Mouse (Mus musculus) heart, embryonic 16.5 days (tissue): ENCODE results near the gene Fam81a. TPM values are rescaled to one million over a fixed set of nuclear protein-coding genes. Genes with fewer than 3 reads are reported as not detected.

ENCODE experiments used
- ATAC-seq: fragments of 200-750 bp; cut with Nextera tagmentation; replicated peaks from 2 replicates; pipeline ENCODE4 v1.8.0; 2017; ENCODE audit warnings: moderate number of reproducible peaks; ENCODE audit not compliant: insufficient read depth, low FRiP score; ENCODE audit errors: extremely low read depth
- H3K27ac ChIP-seq: fragments of 300-500 bp; sonication (generic); 2 replicates; pipeline ENCODE4 v1.5.1; 2014; ENCODE audit warnings: mild to moderate bottlenecking, low read length, control low read depth, moderate library complexity
- H3K27me3 ChIP-seq: fragments of 300-500 bp; sonication (generic); 2 replicates; pipeline ENCODE4 v1.6.1; 2014; ENCODE audit warnings: low read length, mixed read lengths; ENCODE audit not compliant: control insufficient read depth, insufficient read depth
- H3K36me3 ChIP-seq: fragments of 300-500 bp; sonication (generic); 2 replicates; pipeline ENCODE4 v1.6.1; 2014; ENCODE audit not compliant: control insufficient read depth, insufficient read depth
- H3K4me1 ChIP-seq: fragments of 300-500 bp; sonication (generic); 2 replicates; pipeline ENCODE4 v1.6.1; 2014; ENCODE audit warnings: low read length, mixed read lengths; ENCODE audit not compliant: control insufficient read depth, insufficient read depth
- H3K4me2 ChIP-seq: fragments of 300-500 bp; sonication (generic); 2 replicates; pipeline ENCODE4 v1.6.1; 2014; ENCODE audit warnings: low read depth, mild to moderate bottlenecking, control low read depth, low read length
- H3K4me3 ChIP-seq: fragments of 300-500 bp; sonication (generic); 2 replicates; pipeline ENCODE4 v1.5.1; 2014; ENCODE audit warnings: mild to moderate bottlenecking, control low read depth, low read length
- H3K9ac ChIP-seq: fragments of 300-500 bp; sonication (generic); 2 replicates; pipeline ENCODE4 v1.6.1; 2014; ENCODE audit warnings: low read length, control low read depth
- H3K9me3 ChIP-seq: fragments of 300-500 bp; sonication (generic); replicated peaks from 2 replicates; pipeline ENCODE4 v1.6.1; 2016; ENCODE audit warnings: low read length; ENCODE audit not compliant: control insufficient read depth
- WGBS: fragments of 180-500 bp; shearing (Covaris S2); extraction: QIAGEN DNeasy Blood & Tissue Kit; methylation state at CpG from one replicate; pipeline ENCODE4 v1.1.7; 2014; 5-methylcytosine and 5-hydroxymethylcytosine counted together
- polyA plus RNA-seq: library from polyadenylated mRNA; unstranded; fragments of >200 nt; fragmentation: Nextera tagmentation; extraction: Ambion mirVana; gene quantifications from 2 replicates; pipeline ENCODE4 v1.2.1, GENCODE M21; 2015

Fam81a gene
- polyA plus RNA-seq: 41.4 and 43.9 TPM in 2 replicates

DNA sequence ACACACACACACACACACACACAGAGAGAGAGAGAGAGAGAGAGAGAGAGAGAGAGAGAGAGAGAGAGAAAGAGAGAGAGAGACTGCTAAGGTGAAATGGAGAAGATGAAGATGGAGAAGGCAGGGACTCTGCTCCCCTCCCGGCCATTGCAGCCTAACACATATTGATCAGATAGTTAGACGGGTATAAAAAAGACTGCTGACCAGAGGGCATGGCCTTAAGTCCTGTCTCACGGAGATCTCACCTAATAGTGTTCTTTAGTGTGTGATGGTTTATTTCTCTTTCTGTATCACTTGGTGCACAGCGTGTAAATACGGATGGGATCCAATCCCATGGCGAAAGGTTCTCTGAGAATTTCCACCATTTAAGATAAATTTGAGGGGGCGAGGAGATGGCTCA lies at the start of gene Fam81a:
Gene Fam81a, minus strand, starts transcription at position 101 of the 400 bp plus-strand sequence.
- peak within 1 kb of the TSS; percentile 82 for H3K4me2 ChIP-seq
- peak within 1 kb of the TSS; percentile 74 for H3K4me3 ChIP-seq
- H3K27ac ChIP-seq: no peak within 1 kb of the TSS
- peaks cover 10% of the 10 kb centered on the region; the same call in 1 of the 2 replicates for H3K4me1 ChIP-seq
- WGBS: 71% methylated on average over 7 of the region's 7 CpGs
- peak within 1 kb of the TSS; percentile 79; the same call in 1 of the 2 replicates for H3K9ac ChIP-seq
- no peaks in the 10 kb centered on the region for H3K9me3 ChIP-seq
- ATAC-seq: no peak
- no peaks in the 10 kb centered on the region for H3K36me3 ChIP-seq
- H3K27me3 ChIP-seq: no peaks in the 10 kb centered on the region

DNA sequence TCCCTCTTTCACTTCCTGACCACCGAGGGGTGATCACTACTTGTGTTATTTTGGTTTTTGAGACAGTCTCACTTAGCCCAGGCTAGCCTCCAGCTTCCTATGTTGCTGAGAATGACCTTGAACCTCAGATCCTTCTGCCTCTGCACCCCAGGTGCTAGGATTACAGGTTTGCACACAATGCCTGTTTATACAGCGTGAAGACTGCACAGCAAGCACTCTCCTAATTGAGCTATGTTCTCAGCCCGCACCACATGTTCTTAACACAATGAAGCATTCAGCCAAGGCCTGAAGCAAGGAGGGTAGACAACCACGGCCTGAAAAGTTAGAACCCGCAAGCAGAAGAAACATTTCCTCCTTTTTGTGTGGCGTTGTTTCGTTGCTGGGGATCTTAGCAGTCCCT lies 40.3 kb upstream of the Fam81a start:
- Histone ChIP-seq H3K27me3 (no peaks in the 10 kb centered on the region), H3K9me3 (no peaks in the 10 kb centered on the region), H3K4me1 (no peaks in the 10 kb centered on the region), H3K27ac (no peak overlapping the region), H3K9ac (no peak overlapping the region), H3K4me2 (no peak overlapping the region), H3K4me3 (no peak overlapping the region), H3K36me3 (no peaks in the 10 kb centered on the region)
- ATAC-seq: no peak
- 58% methylated on average over 7 of the region's 7 CpGs for WGBS

DNA sequence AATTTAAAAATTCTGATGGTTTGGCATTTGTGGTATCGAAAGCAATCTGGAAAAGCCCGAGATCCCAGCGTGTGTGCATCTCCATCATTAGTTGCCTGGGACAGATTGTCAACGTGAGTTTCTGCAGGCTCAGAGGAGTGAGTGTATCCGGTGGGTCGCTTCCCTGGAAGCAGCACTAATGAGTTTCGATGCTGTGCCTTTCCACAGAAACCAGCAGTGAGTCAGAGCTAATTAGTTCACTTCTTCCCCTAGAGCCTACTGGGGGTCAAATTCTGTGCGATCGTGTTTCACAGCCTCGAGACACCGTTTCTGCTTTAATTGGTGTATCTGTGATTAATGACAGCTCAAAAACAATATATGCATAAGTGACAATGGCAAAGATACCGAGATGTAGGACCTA lies 39.4 kb upstream of the Fam81a start:
- no peak overlapping the region for H3K9ac ChIP-seq
- no peak overlapping the region for H3K4me3 ChIP-seq
- 68% methylated on average over 12 of the region's 12 CpGs for WGBS
- H3K27ac ChIP-seq: no peak overlapping the region
- H3K4me2 ChIP-seq: no peak overlapping the region
- no peaks in the 10 kb centered on the region for H3K9me3 ChIP-seq
- no peaks in the 10 kb centered on the region for H3K4me1 ChIP-seq
- H3K27me3 ChIP-seq: no peaks in the 10 kb centered on the region
- ATAC-seq: no peak
- no peaks in the 10 kb centered on the region for H3K36me3 ChIP-seq

DNA sequence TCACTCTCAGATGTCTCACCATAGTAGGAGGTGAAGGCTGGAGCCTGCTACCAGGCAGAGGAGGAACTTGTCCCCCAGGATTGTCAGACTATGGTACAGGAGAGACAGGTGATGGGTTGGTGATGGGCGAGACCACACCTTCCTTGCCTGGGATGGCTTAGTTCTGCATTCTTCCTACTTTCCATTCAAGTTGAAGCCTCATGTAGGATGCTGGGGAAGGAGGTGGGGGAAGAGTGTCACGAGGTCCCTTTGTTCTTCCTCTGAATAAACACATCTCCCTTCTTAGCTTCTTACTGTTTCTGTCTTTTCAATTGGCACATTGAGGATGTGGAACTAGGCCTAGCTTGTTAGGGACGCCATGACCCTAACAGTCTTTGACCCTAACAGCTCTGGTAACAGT lies 33.9 kb upstream of the Fam81a start:
- Histone ChIP-seq H3K9me3 (no peaks in the 10 kb centered on the region), H3K4me1 (no peaks in the 10 kb centered on the region), H3K4me2 (no peak overlapping the region), H3K27ac (no peak overlapping the region), H3K9ac (no peak overlapping the region), H3K36me3 (no peaks in the 10 kb centered on the region), H3K4me3 (no peak overlapping the region), H3K27me3 (no peaks in the 10 kb centered on the region)
- WGBS: 78% methylated on average over 3 of the region's 3 CpGs
- no peak for ATAC-seq

DNA sequence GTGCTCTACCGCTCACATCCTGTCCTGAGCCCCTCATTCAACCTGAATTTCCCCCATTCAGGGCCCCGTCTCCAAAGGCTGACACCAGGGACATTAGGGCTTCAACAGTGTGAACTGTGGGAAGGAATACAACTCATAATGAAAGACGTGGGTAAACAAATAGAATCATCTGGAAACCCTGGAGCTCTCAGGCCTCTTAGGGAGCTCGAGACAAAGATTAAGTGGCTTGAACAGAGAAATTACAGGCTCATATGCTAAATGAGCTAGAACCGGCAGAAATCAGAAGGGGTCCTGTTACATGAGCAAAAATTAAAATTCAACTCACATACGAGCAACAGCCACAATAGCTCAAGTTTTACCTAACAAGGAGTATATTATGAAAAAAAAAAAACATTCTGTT lies 32.5 kb upstream of the Fam81a start:
- no peaks in the 10 kb centered on the region for H3K9me3 ChIP-seq
- H3K36me3 ChIP-seq: no peaks in the 10 kb centered on the region
- H3K4me3 ChIP-seq: no peak overlapping the region
- H3K4me2 ChIP-seq: no peak overlapping the region
- H3K27me3 ChIP-seq: no peaks in the 10 kb centered on the region
- no peak overlapping the region for H3K27ac ChIP-seq
- ATAC-seq: no peak
- H3K9ac ChIP-seq: no peak overlapping the region
- 56% methylated on average over 6 of the region's 6 CpGs for WGBS
- no peaks in the 10 kb centered on the region for H3K4me1 ChIP-seq

DNA sequence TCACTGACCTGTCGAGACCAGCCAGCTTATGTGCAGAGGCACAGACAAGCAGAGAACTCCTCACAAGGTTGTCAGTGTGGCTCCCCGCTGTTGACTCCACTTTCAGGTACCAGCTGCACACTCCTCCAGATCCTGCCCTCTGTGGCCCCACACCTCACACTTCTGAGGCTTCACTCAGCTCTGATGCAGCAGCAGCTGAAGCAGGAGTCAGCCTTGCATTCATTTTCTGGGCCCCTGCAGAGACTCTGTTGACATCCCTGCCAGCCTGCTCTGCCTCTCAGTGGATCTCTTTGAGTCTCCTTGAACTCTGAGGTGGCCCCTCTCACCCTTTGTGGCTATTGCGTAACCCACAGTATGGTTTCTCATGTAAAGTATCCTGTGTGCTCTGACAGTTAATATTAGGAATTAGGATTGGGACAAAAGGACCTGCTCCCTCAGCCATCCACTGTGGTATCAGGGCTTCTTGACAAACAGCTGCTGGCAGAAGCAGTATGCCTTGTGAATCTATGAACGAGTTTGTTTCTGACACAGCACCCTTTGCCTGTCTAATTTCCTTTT lies 32.0 kb upstream of the Fam81a start:
- Histone ChIP-seq H3K4me1 (no peaks in the 10 kb centered on the region), H3K27ac (no peak overlapping the region), H3K27me3 (no peaks in the 10 kb centered on the region), H3K9me3 (no peaks in the 10 kb centered on the region), H3K9ac (no peak overlapping the region), H3K36me3 (no peaks in the 10 kb centered on the region), H3K4me3 (no peak overlapping the region), H3K4me2 (no peak overlapping the region)
- WGBS: 66% methylated on average over 4 of the region's 4 CpGs
- no peak for ATAC-seq

DNA sequence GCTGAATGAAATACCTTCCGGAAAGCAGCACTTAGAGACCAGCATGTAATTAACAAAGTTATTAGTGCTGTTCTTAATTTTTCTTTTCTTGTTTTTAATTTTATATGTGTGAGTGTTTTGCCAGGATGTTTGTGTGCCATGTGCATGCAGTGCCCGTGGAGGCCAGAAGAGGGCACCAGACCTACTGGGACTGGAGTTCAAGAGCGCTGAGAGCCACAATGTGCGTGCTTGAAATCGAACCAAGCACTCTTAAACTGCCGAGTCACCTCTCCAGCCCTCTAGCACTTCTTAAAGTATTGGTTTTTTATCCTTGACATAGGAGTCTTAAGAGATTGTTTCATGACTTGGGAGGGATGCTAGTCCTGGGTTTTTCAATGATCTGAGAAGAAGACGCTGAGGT lies 26.6 kb upstream of the Fam81a start:
- 81% methylated on average over 7 of the region's 7 CpGs for WGBS
- H3K9ac ChIP-seq: no peak overlapping the region
- no peaks in the 10 kb centered on the region for H3K27me3 ChIP-seq
- peaks cover 3% of the 10 kb centered on the region; the same call in 1 of the 2 replicates for H3K9me3 ChIP-seq
- H3K36me3 ChIP-seq: no peaks in the 10 kb centered on the region
- no peak overlapping the region for H3K27ac ChIP-seq
- H3K4me3 ChIP-seq: no peak overlapping the region
- no peak for ATAC-seq
- H3K4me2 ChIP-seq: no peak overlapping the region
- no peaks in the 10 kb centered on the region for H3K4me1 ChIP-seq

DNA sequence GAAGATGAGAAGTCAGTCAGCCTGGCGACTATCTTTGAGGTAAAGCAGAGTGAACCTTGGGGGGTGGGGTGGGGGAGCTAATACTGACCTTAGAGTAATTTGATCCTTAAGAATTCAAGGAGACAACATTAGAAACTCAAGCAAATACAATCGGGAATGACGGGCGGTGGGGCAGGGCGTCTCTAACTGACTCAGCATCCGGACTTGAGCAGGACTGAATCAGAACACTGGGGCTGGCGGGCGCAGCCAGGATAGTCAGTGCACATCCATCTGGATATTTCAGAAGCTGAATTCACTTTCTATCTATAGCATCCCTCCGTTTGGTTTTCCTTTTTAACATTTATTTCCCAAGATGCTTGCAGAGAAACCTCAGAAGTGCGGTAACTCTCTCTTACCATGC lies 17.7 kb upstream of the Fam81a start:
- no peak for ATAC-seq
- 72% methylated on average over 10 of the region's 10 CpGs for WGBS
- no peaks in the 10 kb centered on the region for H3K9me3 ChIP-seq
- no peak overlapping the region for H3K4me3 ChIP-seq
- H3K27ac ChIP-seq: no peak overlapping the region
- H3K36me3 ChIP-seq: no peaks in the 10 kb centered on the region
- H3K9ac ChIP-seq: no peak overlapping the region
- H3K4me2 ChIP-seq: no peak overlapping the region
- no peaks in the 10 kb centered on the region for H3K27me3 ChIP-seq
- H3K4me1 ChIP-seq: no peaks in the 10 kb centered on the region

DNA sequence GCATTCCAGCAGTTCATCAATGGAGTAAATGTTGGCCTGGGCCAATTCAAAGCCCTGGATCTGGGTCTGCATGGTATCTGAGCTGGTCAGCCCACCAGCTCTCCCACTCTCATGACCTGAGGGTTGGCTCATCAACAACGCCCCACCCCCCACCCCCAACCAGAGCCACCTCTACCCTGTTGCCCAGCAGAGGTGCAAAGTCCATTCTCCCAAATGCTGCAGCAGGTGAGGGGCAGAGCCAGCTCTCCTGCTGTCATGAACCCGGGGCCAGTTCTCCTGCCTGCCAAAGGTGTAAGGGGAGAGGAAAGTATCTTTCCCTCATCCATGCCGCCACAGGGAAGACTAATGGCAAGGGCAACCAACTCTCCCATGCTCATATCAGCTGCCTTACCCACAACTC lies 5.3 kb upstream of the Fam81a start:
- Histone ChIP-seq H3K9me3 (no peaks in the 10 kb centered on the region), H3K4me3 (no peak overlapping the region), H3K36me3 (no peaks in the 10 kb centered on the region), H3K27me3 (no peaks in the 10 kb centered on the region), H3K9ac (no peak overlapping the region), H3K27ac (no peak overlapping the region), H3K4me1 (no peaks in the 10 kb centered on the region), H3K4me2 (no peak overlapping the region)
- 61% methylated on average over 3 of the region's 3 CpGs for WGBS
- ATAC-seq: no peak
